Mouse (Mus musculus) G1E-ER4 (cell line): ENCODE results near the gene Ppp1cc. TPM values are rescaled to one million over a fixed set of nuclear protein-coding genes. Genes with fewer than 3 reads are reported as not detected.

Experiments
- GATA1 ChIP-seq: IDR thresholded peaks from one replicate; pipeline ENCODE4 v1.8.0; 2012; ENCODE audit warnings: low read length, inconsistent platforms
- polyA plus RNA-seq: library from polyadenylated mRNA; stranded (reverse); fragments of >175 nt; gene quantifications from 2 replicates; pipeline ENCODE4 v1.2.3, GENCODE M21; 2012

Gene Ppp1cc
- polyA plus RNA-seq, 1 experiment, result 174 TPM

DNA sequence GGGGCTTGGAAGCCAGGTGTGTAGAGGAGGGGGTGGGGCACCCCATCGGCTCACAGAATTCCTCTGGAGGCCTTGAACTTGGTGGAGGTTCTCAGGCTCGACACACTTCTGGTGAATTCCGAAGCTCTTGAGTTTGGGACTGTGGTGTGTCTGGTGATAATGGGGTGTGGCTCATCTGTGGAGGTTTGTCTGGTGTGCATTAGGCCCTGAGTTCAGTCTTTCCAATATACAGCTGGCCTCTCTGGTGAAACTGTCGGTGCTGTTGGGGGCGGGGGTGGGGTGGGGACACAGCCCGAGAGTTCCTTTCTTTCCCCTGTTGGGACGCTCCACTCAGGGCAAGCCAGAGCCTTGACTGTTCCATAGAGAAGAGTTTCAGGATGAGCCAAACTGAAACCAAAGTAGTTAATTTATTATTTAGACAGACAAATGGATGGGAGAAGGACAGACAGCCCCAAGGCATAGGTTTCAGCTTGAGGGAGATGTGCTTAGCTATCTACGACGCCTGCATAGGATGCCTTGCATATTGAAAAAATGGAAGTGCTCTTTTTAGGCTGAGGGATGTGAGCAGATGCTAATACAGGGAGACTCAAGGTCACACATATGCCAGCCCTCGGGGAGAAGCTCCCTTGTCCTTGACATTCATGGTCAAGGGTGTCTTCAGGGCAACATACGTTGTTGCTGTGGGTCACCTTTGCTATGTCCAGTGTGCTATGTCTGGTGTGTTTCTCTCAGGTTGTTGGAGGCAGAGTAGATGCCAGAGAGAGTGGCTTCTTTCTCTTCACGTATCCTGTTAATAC, 60.2 kb downstream of the Ppp1cc start:
- no peak for TF ChIP-seq GATA1

DNA sequence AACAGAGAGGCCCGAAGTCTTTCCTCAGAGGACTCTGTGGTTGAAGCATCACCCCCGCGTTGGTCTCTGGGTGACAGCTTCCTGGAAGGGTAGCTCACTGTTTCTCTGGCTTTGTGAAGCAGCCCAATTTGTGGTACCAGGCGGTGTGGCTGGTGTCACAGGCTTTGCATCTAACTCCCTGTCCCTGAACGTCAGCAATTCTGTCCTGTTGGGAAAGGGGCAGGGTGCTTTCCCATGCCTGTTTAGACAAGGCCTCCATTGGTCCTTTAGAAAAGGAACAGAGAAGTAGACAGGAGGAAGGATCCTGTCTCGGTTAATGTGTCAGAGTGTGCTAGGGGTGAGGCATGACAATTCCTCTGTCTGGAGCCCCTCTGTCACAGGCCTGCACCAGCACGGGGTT, 60.9 kb downstream of the Ppp1cc start:
- no peak for TF ChIP-seq GATA1

DNA sequence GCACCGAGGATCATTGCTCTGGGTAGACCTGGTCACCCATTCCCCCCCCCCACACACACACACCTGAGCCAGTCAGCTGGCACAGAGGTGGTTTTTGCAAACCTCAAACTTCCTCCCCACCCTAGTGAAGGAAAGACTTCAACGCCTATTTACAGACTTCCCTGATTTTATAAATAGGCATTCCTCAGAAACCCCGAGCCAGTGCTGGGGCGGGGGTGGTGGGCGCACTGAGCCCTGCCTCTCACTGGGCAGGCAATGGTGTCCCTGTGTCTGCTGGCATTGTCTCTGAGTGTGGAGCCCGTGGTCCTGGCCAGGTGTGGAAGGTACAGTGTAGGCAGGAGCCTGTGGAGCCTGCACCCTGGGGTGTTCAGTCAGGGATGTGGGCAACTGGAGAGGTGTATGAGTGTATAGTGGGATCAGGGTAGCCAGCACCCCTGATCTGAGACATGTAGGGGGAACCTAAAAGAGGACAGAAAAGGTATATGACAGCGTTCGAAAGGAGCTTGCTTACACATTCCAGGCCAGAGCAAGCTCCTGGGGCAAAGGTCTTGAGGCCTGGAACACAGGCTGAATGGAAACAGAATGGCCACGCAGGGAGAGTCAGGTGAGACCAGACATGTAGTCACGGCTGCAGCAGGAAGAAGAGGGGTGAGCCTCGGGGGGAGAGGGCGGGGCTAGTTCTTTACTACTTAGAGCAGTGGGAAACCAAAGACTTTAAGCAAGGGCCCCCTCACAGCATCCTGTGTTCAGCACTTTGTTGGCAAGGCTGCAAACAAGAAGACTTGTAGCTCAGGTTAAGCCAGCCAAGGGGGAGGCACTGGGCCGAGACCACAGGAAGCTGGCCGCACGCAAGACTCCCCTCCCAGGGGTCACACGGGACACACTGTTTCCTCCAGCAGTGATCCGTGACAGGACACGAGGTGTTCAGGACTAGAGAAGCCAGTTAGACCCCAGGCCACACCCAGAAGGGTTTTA, 61.9 kb downstream of the Ppp1cc start:
- no peak for TF ChIP-seq GATA1

DNA sequence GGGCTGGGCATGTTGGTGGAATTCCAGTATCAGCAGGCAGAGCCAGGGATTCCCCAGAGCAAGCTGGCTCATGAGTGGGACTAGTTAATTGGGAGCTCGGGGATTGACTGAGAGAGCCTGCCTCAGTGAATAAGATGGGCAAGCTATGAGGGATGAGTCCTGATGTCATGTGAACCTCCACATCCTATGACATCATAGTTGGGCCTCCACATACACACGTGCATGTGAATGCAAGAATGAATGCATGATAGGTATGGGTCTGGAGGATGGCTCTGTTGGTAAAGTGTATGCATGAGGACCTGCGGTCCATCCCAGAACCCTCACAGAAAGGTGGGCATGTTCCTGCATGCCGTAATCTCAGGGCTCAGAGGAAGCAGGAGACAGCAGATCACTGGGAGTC, 63.0 kb downstream of the Ppp1cc start:
- no peak for TF ChIP-seq GATA1

DNA sequence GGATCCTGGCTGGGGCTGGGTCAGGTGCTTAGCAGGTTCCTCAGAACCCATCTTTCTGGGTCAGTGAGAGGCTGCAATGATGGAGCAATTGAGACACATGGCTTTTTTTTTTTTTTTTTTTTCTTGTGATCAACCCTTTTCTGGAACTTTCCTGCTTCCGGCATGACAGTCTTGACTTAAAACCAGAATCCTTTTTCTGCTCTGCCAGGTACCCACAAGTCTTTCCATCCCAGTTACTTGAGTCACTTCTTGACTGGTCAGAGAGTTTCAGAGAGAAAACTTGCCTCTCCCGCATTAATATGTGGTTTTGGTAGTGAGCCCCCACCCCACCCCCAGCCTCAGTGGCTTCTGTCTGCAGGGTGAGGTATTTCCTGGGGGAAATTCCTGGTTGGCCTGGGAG, 66.2 kb downstream of the Ppp1cc start:
- no peak for TF ChIP-seq GATA1

Other genes starting within 250 kb of the Ppp1cc start
- not detected in 2 replicates for gene Cux2, start 108.2 kb upstream of the Ppp1cc start, polyA plus RNA-seq
- gene Myl2, start 57.3 kb upstream of the Ppp1cc start, polyA plus RNA-seq, result not detected in 2 replicates
- not detected in 2 replicates for gene Ccdc63, start 17.5 kb upstream of the Ppp1cc start, polyA plus RNA-seq
- gene Hvcn1, start 48.5 kb downstream of the Ppp1cc start, polyA plus RNA-seq, result 0.29 and 0.55 TPM in 2 replicates
- 5.1 and 5.4 TPM in 2 replicates for gene Tctn1, start 106.2 kb downstream of the Ppp1cc start, polyA plus RNA-seq
- gene Pptc7, start 126.1 kb downstream of the Ppp1cc start, polyA plus RNA-seq, result 6.8 and 10.2 TPM in 2 replicates
- 1.8 and 4.5 TPM in 2 replicates for gene Rad9b, start 196.0 kb downstream of the Ppp1cc start, polyA plus RNA-seq
- 9.2 and 16.5 TPM in 2 replicates for gene Vps29, start 196.1 kb downstream of the Ppp1cc start, polyA plus RNA-seq
- 50.2 and 84.1 TPM in 2 replicates for gene Gpn3, start 213.6 kb downstream of the Ppp1cc start, polyA plus RNA-seq
- 55.1 and 75.6 TPM in 2 replicates for gene Fam216a, start 214.1 kb downstream of the Ppp1cc start, polyA plus RNA-seq
- 26.9 and 49.4 TPM in 2 replicates for gene Arpc3, start 233.6 kb downstream of the Ppp1cc start, polyA plus RNA-seq